Mouse (Mus musculus) c-Kit-positive CD71-positive TER-119-positive erythroid progenitor cells, embryonic 14.5 days (primary cell): ENCODE data around the gene Cxcr2.

ENCODE experiments used
- DNase-seq: peaks from one replicate; pipeline ENCODE4 v3.0.0-alpha.2; 2013; ENCODE audit warnings: low spot score

Gene Cxcr2

GRCm38 (mm10) chr1:74153461-74154184 is at the start of gene Cxcr2:
Cxcr2 (plus strand) TSS chr1:74153989.
- no peak for DNase-seq

GRCm38 (mm10) chr1:74105660-74106059 is 48.1 kb upstream of the Cxcr2 start:
- DNase-seq: no peak

GRCm38 (mm10) chr1:74106214-74106613 is 47.6 kb upstream of the Cxcr2 start:
- no peak for DNase-seq

- no peak for DNase-seq
Measured at GRCm38 (mm10) chr1:74107931-74108618, 45.7 kb upstream of the Cxcr2 start.

- no peak for DNase-seq
Measured at GRCm38 (mm10) chr1:74109670-74110069, 44.1 kb upstream of the Cxcr2 start.

- no peak for DNase-seq
Measured at GRCm38 (mm10) chr1:74110932-74111695, 42.7 kb upstream of the Cxcr2 start.

GRCm38 (mm10) chr1:74111696-74112030 is 42.1 kb upstream of the Cxcr2 start:
- DNase-seq: no peak

GRCm38 (mm10) chr1:74113071-74113470 is 40.7 kb upstream of the Cxcr2 start:
- no peak for DNase-seq

- no peak for DNase-seq
Measured at GRCm38 (mm10) chr1:74117876-74118275, 35.9 kb upstream of the Cxcr2 start.

GRCm38 (mm10) chr1:74119115-74119514 is 34.7 kb upstream of the Cxcr2 start:
- DNase-seq: no peak

GRCm38 (mm10) chr1:74121138-74121537 is 32.7 kb upstream of the Cxcr2 start:
- no peak for DNase-seq

GRCm38 (mm10) chr1:74121821-74122576 is 31.8 kb upstream of the Cxcr2 start:
- DNase-seq: no peak

- DNase-seq: no peak
Measured at GRCm38 (mm10) chr1:74123215-74123614, 30.6 kb upstream of the Cxcr2 start.

GRCm38 (mm10) chr1:74124021-74124981 is 29.5 kb upstream of the Cxcr2 start, which contains the start of gene Tns1:
Tns1 (minus strand) TSS chr1:74124449.
- DNase-seq: no peak

- peak; percentile 45 for DNase-seq
Measured at GRCm38 (mm10) chr1:74124991-74125552, 28.7 kb upstream of the Cxcr2 start, which contains the start of gene Rufy4. Rufy4 (plus strand) TSS chr1:74125541.

GRCm38 (mm10) chr1:74130883-74131659 is 22.7 kb upstream of the Cxcr2 start:
- DNase-seq: no peak

- DNase-seq: no peak
Measured at GRCm38 (mm10) chr1:74132011-74132410, 21.8 kb upstream of the Cxcr2 start.

- no peak for DNase-seq
Measured at GRCm38 (mm10) chr1:74133954-74134353, 19.8 kb upstream of the Cxcr2 start.

- peak; percentile 45 for DNase-seq
Measured at GRCm38 (mm10) chr1:74135326-74135950, 18.4 kb upstream of the Cxcr2 start.
